Mouse (Mus musculus) brain, embryonic 14.5 days (tissue): ENCODE data around the gene Cdkn2aipnl.

Experiments
- CTCF ChIP-seq: fragments of 200-500 bp; IDR thresholded peaks from 2 replicates; pipeline ENCODE4 v1.5.1; 2012; ENCODE audit warnings: inconsistent platforms, mild to moderate bottlenecking, moderate library complexity, borderline replicate concordance; ENCODE audit not compliant: insufficient read depth, insufficient read length; ENCODE audit errors: extremely low read depth
- POLR2A ChIP-seq: fragments of 200-500 bp; IDR thresholded peaks from 2 replicates; pipeline ENCODE4 v1.6.1; 2012; ENCODE audit warnings: mild to moderate bottlenecking, inconsistent platforms, borderline replicate concordance; ENCODE audit not compliant: poor library complexity, insufficient read depth, insufficient read length, severe bottlenecking; ENCODE audit errors: extremely low read depth

DNA sequence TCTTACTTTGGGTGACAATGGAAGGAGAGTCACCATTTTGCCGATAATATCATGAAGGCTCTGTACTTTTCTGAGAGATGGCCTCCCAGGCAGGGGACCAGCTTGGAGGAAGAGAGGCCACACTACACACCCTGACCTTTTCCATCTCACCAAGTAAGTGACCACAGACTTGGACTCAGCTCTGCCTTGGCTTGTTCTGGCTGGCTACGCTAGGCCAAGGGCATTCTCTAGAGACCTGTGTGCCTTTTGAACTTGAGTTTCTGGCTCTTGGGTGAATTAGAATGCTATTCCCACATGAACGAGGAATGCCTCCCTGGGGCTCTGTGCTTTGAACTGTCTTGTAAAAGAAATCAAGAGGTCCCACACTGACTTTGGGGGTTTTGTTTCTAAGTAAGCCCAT is 33.2 kb upstream of the Cdkn2aipnl start:
- TF ChIP-seq POLR2A (no peak), CTCF (no peak)
